Mouse (Mus musculus): Measurements from ENCODE around the gene Kif5c. TPM values are rescaled to one million over a fixed set of nuclear protein-coding genes. Genes with fewer than 3 reads are reported as not detected.

Kif5c gene
- polyA plus RNA-seq, 1 experiment from 2014 or later = 36.3 TPM

- H3K4me1 ChIP-seq (ENCODE audit: control insufficient read depth, insufficient read depth, low read length) = no peaks in the 10 kb centered on the region
- H3K36me3 ChIP-seq (replicated peaks; ENCODE audit: control insufficient read depth, insufficient read depth, low read depth, low read length) = no peaks in the 10 kb centered on the region; the same call in 1 of the 2 replicates
- 92% methylated on average over 5 of the region's 5 CpGs for WGBS
- DNase-seq (ENCODE audit: low spot score) = no peak
- no peak overlapping the region for H3K4me2 ChIP-seq (ENCODE audit: low read depth, low read length)
- ATAC-seq (replicated peaks; ENCODE audit: insufficient number of reproducible peaks, low FRiP score, low TSS enrichment, low read depth) = no peak
- H3K9me3 ChIP-seq (replicated peaks; ENCODE audit: control insufficient read depth, low read length) = no peaks in the 10 kb centered on the region
- H3K9ac ChIP-seq (replicated peaks; ENCODE audit: low read length) = no peak overlapping the region
- H3K4me3 ChIP-seq (ENCODE audit: low read depth, low read length) = no peak overlapping the region
- H3K27ac ChIP-seq (replicated peaks; ENCODE audit: low read depth, low read length) = no peak overlapping the region
- no peaks in the 10 kb centered on the region for H3K27me3 ChIP-seq (ENCODE audit: control insufficient read depth, insufficient read depth, low read length)
These were observed 79.8 kb downstream of the Kif5c start for GRCm38 (mm10) chr2:49698851-49699250.

DNA sequence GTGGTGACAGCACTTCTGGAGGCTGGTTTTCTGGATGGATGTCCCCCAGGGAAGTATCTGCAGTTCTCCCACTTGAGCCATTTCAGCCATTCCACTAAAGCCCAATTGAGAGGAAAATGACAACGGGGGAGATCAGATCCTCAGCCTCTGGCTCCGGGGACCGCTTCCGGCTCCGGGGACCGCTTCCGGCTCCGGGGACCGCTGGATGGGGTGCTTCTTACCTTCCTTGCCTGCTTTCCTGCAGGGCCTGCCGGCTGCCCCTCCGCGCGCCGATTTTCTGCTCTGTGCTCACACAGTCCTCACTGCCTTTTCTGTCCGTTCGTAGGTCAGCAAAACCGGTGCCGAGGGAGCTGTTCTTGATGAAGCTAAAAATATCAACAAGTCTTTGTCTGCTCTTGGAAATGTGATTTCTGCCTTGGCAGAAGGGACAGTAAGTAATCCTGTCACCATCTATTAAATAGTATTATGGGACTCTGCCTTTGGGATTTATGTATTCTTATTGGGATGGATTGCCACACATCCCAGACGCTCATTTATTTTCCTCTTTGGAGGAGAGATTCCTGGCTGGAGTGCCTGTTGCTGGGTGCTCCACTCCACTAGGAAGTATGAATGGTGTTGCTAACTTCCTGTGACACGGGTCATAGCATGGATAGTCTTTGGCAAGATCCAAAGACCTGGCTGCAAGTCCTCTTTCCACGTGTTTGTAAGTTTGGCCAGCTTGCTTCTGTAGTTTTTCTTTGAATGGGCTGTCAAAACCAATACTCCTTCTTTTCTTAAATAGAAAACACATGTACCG is 81.3 kb downstream of the Kif5c start:
- Histone ChIP-seq H3K36me3 (replicated peaks; ENCODE audit: control insufficient read depth, insufficient read depth, low read depth, low read length) (no peaks in the 10 kb centered on the region; the same call in none of the 2 replicates), H3K4me3 (ENCODE audit: low read depth, low read length) (no peak overlapping the region), H3K27ac (replicated peaks; ENCODE audit: low read depth, low read length) (no peak overlapping the region), H3K27me3 (ENCODE audit: control insufficient read depth, insufficient read depth, low read length) (no peaks in the 10 kb centered on the region), H3K9me3 (replicated peaks; ENCODE audit: control insufficient read depth, low read length) (no peaks in the 10 kb centered on the region), H3K4me2 (ENCODE audit: low read depth, low read length) (no peak overlapping the region), H3K4me1 (ENCODE audit: control insufficient read depth, insufficient read depth, low read length) (no peaks in the 10 kb centered on the region), H3K9ac (replicated peaks; ENCODE audit: low read length) (no peak overlapping the region)
- 89% methylated on average over 22 of the region's 22 CpGs for WGBS
- no peak for DNase-seq (ENCODE audit: low spot score)
- no peak for ATAC-seq (replicated peaks; ENCODE audit: insufficient number of reproducible peaks, low FRiP score, low TSS enrichment, low read depth)

GRCm38 (mm10) chr2:49710223-49710622 is 91.1 kb downstream of the Kif5c start:
- no peak; the same call in 1 of the 2 replicates for ATAC-seq (replicated peaks; ENCODE audit: insufficient number of reproducible peaks, low FRiP score, low TSS enrichment, low read depth)
- H3K36me3 ChIP-seq (replicated peaks; ENCODE audit: control insufficient read depth, insufficient read depth, low read depth, low read length) = no peaks in the 10 kb centered on the region; the same call in 1 of the 2 replicates

DNA sequence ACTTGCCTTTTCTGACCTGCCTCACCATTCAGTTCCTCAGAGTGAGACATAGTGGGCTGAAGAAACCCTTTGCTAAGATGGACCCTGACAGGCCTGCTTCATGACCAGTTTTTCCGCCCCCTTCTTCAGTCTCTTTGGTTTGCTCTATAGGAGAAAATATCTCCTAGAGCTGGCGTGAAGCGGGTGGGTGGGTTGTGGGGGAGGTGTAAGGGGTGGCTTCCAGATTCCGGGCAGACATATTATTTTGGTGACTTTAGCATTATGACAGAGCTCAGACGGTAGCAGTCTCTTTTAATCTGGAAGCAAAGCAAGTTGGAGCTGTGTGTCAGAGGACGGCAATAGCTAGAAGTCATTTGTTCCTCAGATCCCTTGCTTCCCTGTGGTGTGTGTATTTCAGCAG is 92.6 kb downstream of the Kif5c start:
- ATAC-seq (replicated peaks; ENCODE audit: insufficient number of reproducible peaks, low FRiP score, low TSS enrichment, low read depth) = no peak
- no peak overlapping the region for H3K27ac ChIP-seq (replicated peaks; ENCODE audit: low read depth, low read length)

More at GRCm38 (mm10) chr2:49710223-49710622, 91.1 kb downstream of the Kif5c start:
- no peaks in the 10 kb centered on the region for H3K9me3 ChIP-seq (replicated peaks; ENCODE audit: control insufficient read depth, low read length)
- no peaks in the 10 kb centered on the region for H3K4me1 ChIP-seq (ENCODE audit: control insufficient read depth, insufficient read depth, low read length)
- 72% methylated on average over 3 of the region's 3 CpGs for WGBS
- H3K27me3 ChIP-seq (ENCODE audit: control insufficient read depth, insufficient read depth, low read length) = no peaks in the 10 kb centered on the region
- no peak for DNase-seq (ENCODE audit: low spot score)
- no peak overlapping the region for H3K27ac ChIP-seq (replicated peaks; ENCODE audit: low read depth, low read length)
- no peak overlapping the region for H3K4me3 ChIP-seq (ENCODE audit: low read depth, low read length)
- H3K9ac ChIP-seq (replicated peaks; ENCODE audit: low read length) = no peak overlapping the region
- no peak overlapping the region for H3K4me2 ChIP-seq (ENCODE audit: low read depth, low read length)

GRCm38 (mm10) chr2:49712336-49712887 is 93.3 kb downstream of the Kif5c start:
- DNase-seq (ENCODE audit: low spot score) (no peak), ATAC-seq (replicated peaks; ENCODE audit: insufficient number of reproducible peaks, low FRiP score, low TSS enrichment, low read depth) (no peak)
- no peak overlapping the region for H3K9ac ChIP-seq (replicated peaks; ENCODE audit: low read length)
- WGBS = 75% methylated on average over 7 of the region's 7 CpGs
- no peak overlapping the region for H3K4me3 ChIP-seq (ENCODE audit: low read depth, low read length)
- no peaks in the 10 kb centered on the region for H3K27me3 ChIP-seq (ENCODE audit: control insufficient read depth, insufficient read depth, low read length)
- H3K4me1 ChIP-seq (ENCODE audit: control insufficient read depth, insufficient read depth, low read length) = no peaks in the 10 kb centered on the region
- H3K27ac ChIP-seq (replicated peaks; ENCODE audit: low read depth, low read length) = no peak overlapping the region
- H3K4me2 ChIP-seq (ENCODE audit: low read depth, low read length) = no peak overlapping the region
- no peaks in the 10 kb centered on the region for H3K9me3 ChIP-seq (replicated peaks; ENCODE audit: control insufficient read depth, low read length)
- no peaks in the 10 kb centered on the region for H3K36me3 ChIP-seq (replicated peaks; ENCODE audit: control insufficient read depth, insufficient read depth, low read depth, low read length)

More for the DNA sequence above, 92.6 kb downstream of the Kif5c start:
- no peak for DNase-seq (ENCODE audit: low spot score)
- H3K9ac ChIP-seq (replicated peaks; ENCODE audit: low read length) = no peak overlapping the region
- no peak overlapping the region for H3K4me3 ChIP-seq (ENCODE audit: low read depth, low read length)
- H3K4me2 ChIP-seq (ENCODE audit: low read depth, low read length) = no peak overlapping the region
- no peaks in the 10 kb centered on the region for H3K4me1 ChIP-seq (ENCODE audit: control insufficient read depth, insufficient read depth, low read length)
- no peaks in the 10 kb centered on the region for H3K27me3 ChIP-seq (ENCODE audit: control insufficient read depth, insufficient read depth, low read length)
- WGBS = 82% methylated on average over 6 of the region's 6 CpGs
- no peaks in the 10 kb centered on the region for H3K9me3 ChIP-seq (replicated peaks; ENCODE audit: control insufficient read depth, low read length)
- H3K36me3 ChIP-seq (replicated peaks; ENCODE audit: control insufficient read depth, insufficient read depth, low read depth, low read length) = no peaks in the 10 kb centered on the region

- 93% methylated on average over 7 of the region's 7 CpGs for WGBS
- Histone ChIP-seq H3K27me3 (ENCODE audit: control insufficient read depth, insufficient read depth, low read length) (no peaks in the 10 kb centered on the region), H3K9me3 (replicated peaks; ENCODE audit: control insufficient read depth, low read length) (no peaks in the 10 kb centered on the region), H3K9ac (replicated peaks; ENCODE audit: low read length) (no peak overlapping the region), H3K4me2 (ENCODE audit: low read depth, low read length) (no peak overlapping the region), H3K4me3 (ENCODE audit: low read depth, low read length) (no peak overlapping the region), H3K36me3 (replicated peaks; ENCODE audit: control insufficient read depth, insufficient read depth, low read depth, low read length) (no peaks in the 10 kb centered on the region), H3K27ac (replicated peaks; ENCODE audit: low read depth, low read length) (no peak overlapping the region), H3K4me1 (ENCODE audit: control insufficient read depth, insufficient read depth, low read length) (peaks cover 10% of the 10 kb centered on the region)
- DNase-seq (ENCODE audit: low spot score) (no peak), ATAC-seq (replicated peaks; ENCODE audit: insufficient number of reproducible peaks, low FRiP score, low TSS enrichment, low read depth) (no peak)
These were observed 97.4 kb downstream of the Kif5c start for GRCm38 (mm10) chr2:49716490-49716889.

DNA sequence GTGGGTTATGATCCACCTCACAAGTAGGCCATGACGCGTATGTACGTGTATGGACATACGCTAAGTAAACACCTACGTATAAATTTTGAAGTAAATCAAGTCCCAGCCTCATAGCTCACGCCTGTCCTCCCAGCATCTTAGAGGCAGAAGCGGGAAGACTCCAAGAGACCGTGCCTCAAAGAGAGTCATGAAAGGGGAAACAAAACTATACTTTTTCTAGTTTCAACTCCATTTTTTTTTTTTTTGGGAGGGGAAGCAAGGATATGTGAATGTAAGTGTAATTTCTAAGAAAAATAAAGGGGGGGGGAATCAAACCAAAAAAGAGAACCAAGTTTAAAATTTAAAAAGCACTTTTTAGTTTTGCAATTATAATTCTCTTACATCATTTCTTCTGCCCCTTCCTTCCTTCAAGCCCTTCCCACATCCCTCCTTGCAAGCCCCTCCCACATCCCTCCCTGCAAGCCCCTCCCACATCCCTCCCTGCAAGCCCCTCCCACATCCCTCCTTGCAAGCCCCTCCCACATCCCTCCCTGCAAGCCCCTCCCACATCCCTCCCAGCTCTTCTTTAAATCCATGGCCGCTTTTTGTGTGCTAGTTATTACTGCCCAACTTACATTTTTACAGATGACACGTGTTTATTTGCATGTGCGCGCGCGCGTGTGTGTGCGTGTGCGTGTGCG is 98.5 kb downstream of the Kif5c start:
- ATAC-seq (replicated peaks; ENCODE audit: insufficient number of reproducible peaks, low FRiP score, low TSS enrichment, low read depth) (no peak), DNase-seq (ENCODE audit: low spot score) (no peak)
- H3K27ac ChIP-seq (replicated peaks; ENCODE audit: low read depth, low read length) = no peak overlapping the region

GRCm38 (mm10) chr2:49718492-49718891 is 99.4 kb downstream of the Kif5c start:
- H3K27ac ChIP-seq (replicated peaks; ENCODE audit: low read depth, low read length) = 0 out of 2 replicates have a peak overlapping the region, but pooled peaks have one; percentile 47

More for the DNA sequence above, 98.5 kb downstream of the Kif5c start:
- H3K36me3 ChIP-seq (replicated peaks; ENCODE audit: control insufficient read depth, insufficient read depth, low read depth, low read length) = no peaks in the 10 kb centered on the region
- H3K4me2 ChIP-seq (ENCODE audit: low read depth, low read length) = no peak overlapping the region
- WGBS = 95% methylated on average over 18 of the region's 18 CpGs
- no peak overlapping the region for H3K9ac ChIP-seq (replicated peaks; ENCODE audit: low read length)
- H3K4me3 ChIP-seq (ENCODE audit: low read depth, low read length) = no peak overlapping the region
- no peaks in the 10 kb centered on the region for H3K9me3 ChIP-seq (replicated peaks; ENCODE audit: control insufficient read depth, low read length)
- H3K27me3 ChIP-seq (ENCODE audit: control insufficient read depth, insufficient read depth, low read length) = no peaks in the 10 kb centered on the region
- peaks cover 14% of the 10 kb centered on the region for H3K4me1 ChIP-seq (ENCODE audit: control insufficient read depth, insufficient read depth, low read length)

More at GRCm38 (mm10) chr2:49718492-49718891, 99.4 kb downstream of the Kif5c start:
- Histone ChIP-seq H3K4me1 (ENCODE audit: control insufficient read depth, insufficient read depth, low read length) (peaks cover 14% of the 10 kb centered on the region), H3K36me3 (replicated peaks; ENCODE audit: control insufficient read depth, insufficient read depth, low read depth, low read length) (no peaks in the 10 kb centered on the region), H3K9me3 (replicated peaks; ENCODE audit: control insufficient read depth, low read length) (no peaks in the 10 kb centered on the region), H3K4me3 (ENCODE audit: low read depth, low read length) (no peak overlapping the region), H3K9ac (replicated peaks; ENCODE audit: low read length) (no peak overlapping the region; the same call in 1 of the 2 replicates), H3K4me2 (ENCODE audit: low read depth, low read length) (no peak overlapping the region), H3K27me3 (ENCODE audit: control insufficient read depth, insufficient read depth, low read length) (no peaks in the 10 kb centered on the region)
- ATAC-seq (replicated peaks; ENCODE audit: insufficient number of reproducible peaks, low FRiP score, low TSS enrichment, low read depth) = no peak
- peak; percentile 21 for DNase-seq (ENCODE audit: low spot score)
- 12% methylated on average over 3 of the region's 3 CpGs for WGBS

Measured in embryonic facial prominence, embryonic 11.5 days (tissue).